Mouse (Mus musculus) limb, embryonic 15.5 days (tissue): ENCODE data around the gene Cntn1. TPM values are rescaled to one million over a fixed set of nuclear protein-coding genes. Genes with fewer than 3 reads are reported as not detected.

Experiments used
- ATAC-seq: fragments of 200-750 bp; cut with Nextera tagmentation; 2 replicates; pipeline ENCODE4 v1.8.0; 2017; ENCODE audit warnings: low read depth, moderate TSS enrichment; ENCODE audit not compliant: insufficient number of reproducible peaks, low FRiP score, low TSS enrichment
- H3K27ac ChIP-seq: fragments of 300-500 bp; sonication (generic); 2 replicates; pipeline ENCODE4 v1.5.1; 2015; ENCODE audit warnings: moderate library complexity, mild to moderate bottlenecking, inconsistent platforms
- H3K27me3 ChIP-seq: fragments of 300-500 bp; sonication (generic); 2 replicates; pipeline ENCODE4 v1.6.1; 2015; ENCODE audit warnings: inconsistent platforms
- H3K36me3 ChIP-seq: fragments of 300-500 bp; sonication (generic); 2 replicates; pipeline ENCODE4 v1.6.1; 2015; ENCODE audit warnings: inconsistent platforms
- H3K4me1 ChIP-seq: fragments of 300-500 bp; sonication (generic); 2 replicates; pipeline ENCODE4 v1.6.1; 2015; ENCODE audit warnings: inconsistent platforms
- H3K4me2 ChIP-seq: fragments of 300-500 bp; sonication (generic); 2 replicates; pipeline ENCODE4 v1.6.1; 2015; ENCODE audit warnings: mild to moderate bottlenecking, inconsistent platforms
- H3K4me3 ChIP-seq: fragments of 300-500 bp; sonication (generic); 2 replicates; pipeline ENCODE4 v1.5.1; 2015; ENCODE audit warnings: mild to moderate bottlenecking, inconsistent platforms
- H3K9ac ChIP-seq: fragments of 300-500 bp; sonication (generic); 2 replicates; pipeline ENCODE4 v1.6.1; 2015; ENCODE audit warnings: inconsistent platforms
- H3K9me3 ChIP-seq: fragments of 300-500 bp; sonication (generic); 2 replicates; pipeline ENCODE4 v1.6.1; 2016; ENCODE audit warnings: inconsistent platforms
- polyA plus RNA-seq: library from polyadenylated mRNA; unstranded; fragments of >200 nt; fragmentation: Nextera tagmentation; extraction: Ambion mirVana; gene quantifications from 2 replicates; pipeline ENCODE4 v1.2.1, GENCODE M21; 2015

Cntn1 gene
- polyA plus RNA-seq, 1 experiment from 2014 or later = 3.0 TPM

GRCm38 (mm10) chr15:92364592-92364991 lies 313.6 kb downstream of the Cntn1 start:
- no peak overlapping the region for H3K27ac ChIP-seq
- H3K9ac ChIP-seq = no peak overlapping the region
- H3K9me3 ChIP-seq = no peaks in the 10 kb centered on the region
- H3K4me1 ChIP-seq = no peaks in the 10 kb centered on the region
- no peak overlapping the region for H3K4me2 ChIP-seq
- no peaks in the 10 kb centered on the region for H3K27me3 ChIP-seq
- no peaks in the 10 kb centered on the region for H3K36me3 ChIP-seq
- ATAC-seq = no peak
- H3K4me3 ChIP-seq = no peak overlapping the region

Other genes starting within 250 kb of the Cntn1 start
- gene Smgc, start 212.9 kb upstream of the Cntn1 start, polyA plus RNA-seq = 0.60 TPM in 1 of 2 replicates, not detected in the other